Mouse (Mus musculus) CD8-positive naive resting alpha-beta T cell, adult 57 days (primary cell): ENCODE results near the gene Kprp. TPM values are rescaled to one million over a fixed set of nuclear protein-coding genes. Genes with fewer than 3 reads are reported as not detected.

ENCODE experiments used
- total RNA-seq: library from RNA; stranded (reverse); gene quantifications from one replicate; pipeline ENCODE4 v1.2.4, GENCODE M21; 2023

The Kprp gene
- total RNA-seq, result not detected

GRCm38 (mm10) chr3:92827108-92827507 lies at the start of gene Kprp:
Gene Kprp, minus strand, starts transcription at chr3:92827247.

DNA sequence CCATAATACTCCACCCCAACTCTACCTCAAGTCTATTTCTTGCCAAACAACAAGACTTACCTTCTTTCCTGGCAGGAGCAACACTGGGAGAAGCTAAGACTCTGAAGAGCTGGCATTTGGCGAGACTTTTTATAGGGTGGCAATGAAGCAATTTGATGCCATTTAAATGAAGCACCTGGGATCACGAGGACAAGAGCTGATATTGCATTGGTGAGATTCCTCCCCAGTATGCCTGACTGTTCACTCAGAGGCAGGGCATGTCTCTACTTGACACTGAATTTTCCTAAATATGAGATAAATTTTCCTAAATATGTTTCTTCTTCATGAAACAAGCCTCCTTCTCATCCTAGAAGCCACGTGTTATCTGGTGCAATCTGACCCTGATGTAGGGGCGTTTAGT lies 43.1 kb upstream of the Kprp start, which contains the start of gene 2310050C09Rik:
TSS of gene 2310050C09Rik (minus strand) at position 101 of the 400 bp plus-strand sequence.

DNA sequence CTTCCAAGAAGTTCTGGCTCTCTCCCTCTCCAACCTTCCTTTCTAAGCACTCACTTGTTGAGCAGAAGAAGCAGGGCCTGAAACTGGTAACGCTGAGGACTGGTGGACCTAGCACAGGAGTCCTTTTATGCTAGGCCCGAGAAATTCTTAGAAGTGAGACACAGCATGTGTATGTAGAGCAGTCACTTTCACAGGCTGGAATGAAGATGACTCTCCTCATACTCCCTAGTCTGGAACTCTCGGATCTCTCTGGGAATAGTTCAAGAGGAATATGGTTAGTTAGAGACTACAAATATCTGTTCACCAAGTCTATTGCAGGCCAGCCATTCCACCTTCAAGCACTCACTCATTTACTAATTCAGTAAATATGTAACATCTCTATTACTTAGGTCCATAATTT lies 24.1 kb upstream of the Kprp start, which contains the start of gene Lce1l:
TSS of gene Lce1l (minus strand) at position 101 of the 400 bp plus-strand sequence.

GRCm38 (mm10) chr3:92807791-92808190 lies 19.3 kb downstream of the Kprp start, which contains the start of gene Lce1k:
Gene Lce1k, minus strand, starts transcription at chr3:92807891.

DNA sequence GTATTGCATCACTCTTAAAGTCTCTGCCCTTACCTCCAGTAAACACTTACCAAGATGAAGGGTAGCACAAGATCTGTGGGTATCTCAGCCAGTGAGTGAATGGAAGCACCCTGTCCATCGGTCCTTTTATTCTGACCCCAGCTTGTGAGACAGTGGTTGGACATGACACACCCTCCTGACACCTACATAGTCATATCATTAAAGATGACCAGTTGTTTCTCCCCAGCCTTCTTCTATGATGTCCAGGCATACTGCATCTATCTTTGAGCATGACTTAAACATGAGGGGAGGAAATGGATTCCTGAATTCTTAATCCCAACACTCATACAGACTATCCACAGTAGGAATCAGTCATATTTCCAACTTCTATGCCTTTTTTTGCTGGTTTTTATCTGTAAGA lies 36.6 kb downstream of the Kprp start, which contains the start of gene Lce1j:
TSS of gene Lce1j (minus strand) at position 101 of the 400 bp plus-strand sequence.

GRCm38 (mm10) chr3:92778799-92779198 lies 48.2 kb downstream of the Kprp start, which contains the start of gene Lce1i:
Gene Lce1i, minus strand, starts transcription at chr3:92778899.

Other genes with a start within 250 kb of the Kprp start
- gene Smcp, start 238.2 kb downstream of the Kprp start, total RNA-seq, result not detected
- gene 2210017I01Rik, start 219.8 kb downstream of the Kprp start, total RNA-seq, result not detected
- gene Lce6a, start 205.6 kb downstream of the Kprp start, total RNA-seq, result not detected
- not detected for gene Lce1a1, start 178.9 kb downstream of the Kprp start, total RNA-seq
- not detected for gene Lce1b, start 170.3 kb downstream of the Kprp start, total RNA-seq
- gene Lce1a2, start 156.9 kb downstream of the Kprp start, total RNA-seq, result not detected
- not detected for gene Lce1c, start 148.0 kb downstream of the Kprp start, total RNA-seq
- gene Lce1d, start 140.0 kb downstream of the Kprp start, total RNA-seq, result not detected
- not detected for gene Lce1e, start 118.2 kb downstream of the Kprp start, total RNA-seq
- not detected for gene Lce1f, start 106.9 kb downstream of the Kprp start, total RNA-seq
- not detected for gene Gm38119, start 88.2 kb downstream of the Kprp start, total RNA-seq
- gene Lce1g, start 74.9 kb downstream of the Kprp start, total RNA-seq, result not detected
- not detected for gene Lce1h, start 62.2 kb downstream of the Kprp start, total RNA-seq
- not detected for gene Lce1i, start 48.3 kb downstream of the Kprp start, total RNA-seq
- gene Lce1j, start 36.7 kb downstream of the Kprp start, total RNA-seq, result not detected
- not detected for gene Lce1k, start 19.4 kb downstream of the Kprp start, total RNA-seq
- gene Lce1l, start 24.0 kb upstream of the Kprp start, total RNA-seq, result not detected
- gene 2310050C09Rik, start 43.0 kb upstream of the Kprp start, total RNA-seq, result not detected
- not detected for gene Lce3a, start 99.0 kb upstream of the Kprp start, total RNA-seq
- not detected for gene Lce3b, start 105.7 kb upstream of the Kprp start, total RNA-seq
- not detected for gene Lce3c, start 117.2 kb upstream of the Kprp start, total RNA-seq
- not detected for gene Lce3d, start 130.1 kb upstream of the Kprp start, total RNA-seq
- not detected for gene Lce3e, start 139.8 kb upstream of the Kprp start, total RNA-seq
- gene Lce3f, start 165.0 kb upstream of the Kprp start, total RNA-seq, result not detected
- gene Crct1, start 188.4 kb upstream of the Kprp start, total RNA-seq, result not detected
- gene Lce1m, start 191.8 kb upstream of the Kprp start, total RNA-seq, result not detected
- not detected for gene Gm4858, start 241.6 kb upstream of the Kprp start, total RNA-seq